Mouse (Mus musculus) heart, embryonic 14.5 days (tissue): ENCODE results near the gene Wdr95. TPM values are rescaled to one million over a fixed set of nuclear protein-coding genes. Genes with fewer than 3 reads are reported as not detected.

ENCODE experiments used
- ATAC-seq: fragments of 200-750 bp; cut with Nextera tagmentation; 2 replicates; pipeline ENCODE4 v1.8.0; 2017; ENCODE audit warnings: low read depth, moderate TSS enrichment; ENCODE audit not compliant: insufficient number of reproducible peaks, insufficient read depth, low FRiP score
- H3K27ac ChIP-seq, 2 experiments: fragments of 200-500 bp in 1 of 2; fragments of 300-500 bp in 1 of 2; sonication (generic) in 1 of 2; replicated peaks in 1 of 2; 2 replicates each; pipeline ENCODE4 v1.5.1; 2012 to 2014; ENCODE audit warnings: low read depth in 2 of 2, low read length in 2 of 2, control low read depth in 1 of 2, mild to moderate bottlenecking in 1 of 2, mixed read lengths in 1 of 2; ENCODE audit not compliant: control insufficient read depth in 1 of 2, insufficient read depth in 1 of 2
- H3K27me3 ChIP-seq: fragments of 300-500 bp; sonication (generic); 2 replicates; pipeline ENCODE4 v1.6.1; 2014; ENCODE audit warnings: mild to moderate bottlenecking, low read length, control low read depth; ENCODE audit not compliant: control insufficient read depth, insufficient read depth
- H3K36me3 ChIP-seq: fragments of 300-500 bp; sonication (generic); 2 replicates; pipeline ENCODE4 v1.6.1; 2014; ENCODE audit warnings: mild to moderate bottlenecking, control low read depth, low read length, mixed read lengths; ENCODE audit not compliant: control insufficient read depth, insufficient read depth
- H3K4me1 ChIP-seq, 2 experiments: fragments of 200-500 bp in 1 of 2; fragments of 300-500 bp in 1 of 2; sonication (generic) in 1 of 2; 2 replicates each; pipeline ENCODE4 v1.6.1; 2012 to 2014; ENCODE audit warnings: low read length in 2 of 2, control low read depth in 1 of 2, mixed read lengths in 1 of 2; ENCODE audit not compliant: control insufficient read depth in 2 of 2, insufficient read depth in 2 of 2
- H3K4me2 ChIP-seq: fragments of 300-500 bp; sonication (generic); 2 replicates; pipeline ENCODE4 v1.6.1; 2014; ENCODE audit warnings: mild to moderate bottlenecking, low read length
- H3K4me3 ChIP-seq, 2 experiments: fragments of 200-500 bp in 1 of 2; fragments of 300-500 bp in 1 of 2; sonication (generic) in 1 of 2; 2 replicates each; pipeline ENCODE4 v1.5.1; 2012 to 2014; ENCODE audit warnings: low read length in 2 of 2, mild to moderate bottlenecking in 2 of 2, control low read depth in 1 of 2, low read depth in 1 of 2, moderate library complexity in 1 of 2; ENCODE audit not compliant: control insufficient read depth in 1 of 2, insufficient read depth in 1 of 2
- H3K9ac ChIP-seq: fragments of 300-500 bp; sonication (generic); 2 replicates; pipeline ENCODE4 v1.6.1; 2014; ENCODE audit warnings: mild to moderate bottlenecking, low read length
- H3K9me3 ChIP-seq: fragments of 300-500 bp; sonication (generic); 2 replicates; pipeline ENCODE4 v1.6.1; 2016; ENCODE audit warnings: low read length, control low read depth; ENCODE audit not compliant: control insufficient read depth
- WGBS: fragments of 180-500 bp; shearing (Covaris S2); extraction: QIAGEN DNeasy Blood & Tissue Kit; methylation state at CpG from one replicate; pipeline ENCODE4 v1.1.7; 2014; 5-methylcytosine and 5-hydroxymethylcytosine counted together
- polyA plus RNA-seq: library from polyadenylated mRNA; unstranded; fragments of >200 nt; fragmentation: Nextera tagmentation; extraction: Ambion mirVana; gene quantifications from 2 replicates; pipeline ENCODE4 v1.2.1, GENCODE M21; 2014

The Wdr95 gene
- polyA plus RNA-seq, 1 experiment from 2014 or later: not detected

DNA sequence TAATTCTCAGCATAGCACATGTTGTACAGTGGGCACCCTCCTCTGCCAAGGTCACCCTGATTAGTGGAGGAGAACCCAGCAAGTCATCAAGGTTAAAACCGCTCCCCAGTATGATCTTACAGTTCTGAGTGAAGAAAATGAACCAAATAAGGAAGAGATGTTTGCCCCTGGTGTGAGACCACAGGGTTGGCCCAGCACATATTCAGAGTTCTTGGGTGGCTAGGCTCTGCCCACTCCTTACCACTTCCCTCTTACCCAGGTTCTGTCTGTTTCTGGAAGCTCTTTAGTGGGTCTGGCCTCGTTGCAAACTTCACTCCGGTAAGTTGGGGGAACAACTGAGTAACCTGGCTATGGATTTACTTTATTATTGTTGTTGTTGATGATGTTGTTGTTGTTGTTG, 65.7 kb downstream of the Wdr95 start:
- no peak overlapping the region for H3K4me3 ChIP-seq
- H3K4me1 ChIP-seq: peaks cover 0 to 3% of the 10 kb centered on the region in 2 experiments; a peak in 2 of 4 replicates
- no peaks in the 10 kb centered on the region for H3K27me3 ChIP-seq
- no peak overlapping the region for H3K4me2 ChIP-seq
- H3K9ac ChIP-seq: no peak overlapping the region
- H3K36me3 ChIP-seq: no peaks in the 10 kb centered on the region
- 0 out of 2 replicates have a peak, but pooled peaks have one; percentile 33 for ATAC-seq
- 79% methylated on average over 3 of the region's 3 CpGs for WGBS
- H3K9me3 ChIP-seq: no peaks in the 10 kb centered on the region
- H3K27ac ChIP-seq: no peak overlapping the region

DNA sequence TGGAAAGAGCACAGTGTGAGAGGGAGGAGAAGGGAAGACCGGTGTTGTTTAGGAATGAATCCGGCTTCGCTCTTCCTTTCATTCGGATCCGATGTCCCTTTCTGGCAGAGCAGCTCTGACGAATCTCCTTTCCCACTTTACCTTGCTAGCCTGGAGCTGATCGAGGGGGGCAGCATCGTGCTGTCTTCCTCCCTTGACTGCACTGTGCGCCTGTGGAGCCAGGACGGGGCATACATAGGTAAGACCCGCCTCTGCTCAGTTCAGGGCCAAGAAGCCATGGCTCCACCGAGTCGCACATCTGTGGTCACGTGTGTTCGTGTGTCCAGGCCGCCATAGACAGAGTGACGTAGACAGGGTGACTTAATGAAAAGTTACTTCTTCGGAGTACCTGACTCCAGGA, 68.9 kb downstream of the Wdr95 start:
- 39% methylated on average over 18 of the region's 18 CpGs for WGBS
- Histone ChIP-seq H3K27me3 (no peaks in the 10 kb centered on the region), H3K4me1 (no peaks in the 10 kb centered on the region), H3K27ac (no peak overlapping the region), H3K9me3 (no peaks in the 10 kb centered on the region), H3K36me3 (no peaks in the 10 kb centered on the region), H3K4me3 (no peak overlapping the region), H3K9ac (no peak overlapping the region), H3K4me2 (peak overlapping the region; percentile 34; the same call in 1 of the 2 replicates)
- no peak for ATAC-seq

DNA sequence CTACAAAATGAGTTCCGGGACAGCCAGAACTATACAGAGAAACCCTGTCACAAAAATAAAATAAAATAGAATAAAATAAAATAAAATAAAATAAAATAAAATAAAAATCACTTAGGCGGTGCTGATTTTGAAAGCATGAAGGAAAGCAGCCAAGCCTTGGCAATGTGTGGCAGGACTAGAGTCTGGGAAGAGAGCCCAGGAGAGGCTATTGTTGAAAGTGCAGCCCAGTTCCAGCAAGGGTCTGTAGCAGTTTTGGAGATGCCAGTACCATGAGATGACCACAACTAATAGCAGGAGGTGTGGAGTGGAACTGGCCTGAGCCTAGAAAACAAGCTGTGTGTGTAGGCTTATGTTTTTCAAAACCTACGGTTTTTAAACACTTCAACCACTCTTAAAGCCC, 73.5 kb downstream of the Wdr95 start:
- H3K9me3 ChIP-seq: no peaks in the 10 kb centered on the region
- H3K36me3 ChIP-seq: no peaks in the 10 kb centered on the region
- no peaks in the 10 kb centered on the region for H3K4me1 ChIP-seq
- no peak overlapping the region for H3K27ac ChIP-seq
- no peak for ATAC-seq
- H3K9ac ChIP-seq: no peak overlapping the region
- no peak overlapping the region for H3K4me2 ChIP-seq
- H3K27me3 ChIP-seq: no peaks in the 10 kb centered on the region
- WGBS: 94% methylated on average over 3 of the region's 3 CpGs
- H3K4me3 ChIP-seq: no peak overlapping the region

DNA sequence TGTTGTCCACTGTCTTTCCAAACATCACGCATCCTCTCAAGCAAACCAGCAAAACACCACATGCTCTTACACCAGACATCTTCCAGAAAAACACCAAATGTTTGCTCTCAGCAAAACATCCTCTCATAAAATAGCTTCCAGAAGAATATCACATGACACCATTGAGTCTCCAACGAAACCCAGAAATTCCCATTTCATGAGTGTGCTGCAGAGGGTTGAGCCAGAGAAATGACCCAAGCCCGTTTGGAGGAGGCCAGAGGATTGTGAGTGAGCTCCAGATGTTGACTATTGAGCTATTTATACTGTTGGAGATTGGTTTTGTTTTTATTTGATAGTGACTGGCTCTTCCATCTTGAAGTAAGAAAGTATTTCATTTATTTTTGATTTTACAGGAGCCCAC, 74.8 kb downstream of the Wdr95 start:
- H3K27me3 ChIP-seq: no peaks in the 10 kb centered on the region
- H3K4me2 ChIP-seq: no peak overlapping the region
- no peak overlapping the region for H3K4me3 ChIP-seq
- H3K27ac ChIP-seq: no peak overlapping the region
- H3K36me3 ChIP-seq: no peaks in the 10 kb centered on the region
- no peaks in the 10 kb centered on the region for H3K9me3 ChIP-seq
- WGBS: 76% methylated on average over 3 of the region's 3 CpGs
- no peak overlapping the region for H3K9ac ChIP-seq
- no peaks in the 10 kb centered on the region for H3K4me1 ChIP-seq
- ATAC-seq: no peak

DNA sequence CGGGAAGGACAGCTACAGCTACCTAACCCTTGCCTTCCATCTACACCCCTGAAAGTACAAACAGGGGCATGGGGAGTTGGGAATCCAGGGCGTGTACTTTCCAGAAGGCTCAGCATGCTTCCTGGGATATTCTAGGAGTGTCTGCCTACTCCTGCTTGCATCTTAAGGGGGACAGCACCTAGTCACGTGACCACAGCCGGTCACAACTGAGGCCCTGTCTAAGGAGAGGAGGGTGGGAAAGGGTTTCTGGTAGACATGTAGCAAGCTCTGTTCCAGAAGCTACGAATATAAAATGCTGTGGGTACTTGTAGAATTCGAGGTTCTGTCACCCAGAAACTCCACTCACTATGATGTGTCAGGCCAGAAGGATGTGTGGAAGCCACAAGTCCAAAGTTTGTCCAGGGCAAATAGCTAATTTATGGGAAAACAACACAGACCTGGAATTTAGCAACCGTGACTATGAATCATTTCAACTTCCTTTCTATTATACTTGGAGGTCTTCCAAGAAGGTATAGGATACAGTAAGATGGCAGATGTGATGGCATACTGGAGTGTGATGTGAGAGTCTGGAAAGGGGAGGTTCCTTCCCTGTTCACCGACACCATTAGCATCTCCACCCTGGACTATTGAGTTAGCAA, 78.7 kb downstream of the Wdr95 start:
- WGBS: 78% methylated on average over 8 of the region's 8 CpGs

DNA sequence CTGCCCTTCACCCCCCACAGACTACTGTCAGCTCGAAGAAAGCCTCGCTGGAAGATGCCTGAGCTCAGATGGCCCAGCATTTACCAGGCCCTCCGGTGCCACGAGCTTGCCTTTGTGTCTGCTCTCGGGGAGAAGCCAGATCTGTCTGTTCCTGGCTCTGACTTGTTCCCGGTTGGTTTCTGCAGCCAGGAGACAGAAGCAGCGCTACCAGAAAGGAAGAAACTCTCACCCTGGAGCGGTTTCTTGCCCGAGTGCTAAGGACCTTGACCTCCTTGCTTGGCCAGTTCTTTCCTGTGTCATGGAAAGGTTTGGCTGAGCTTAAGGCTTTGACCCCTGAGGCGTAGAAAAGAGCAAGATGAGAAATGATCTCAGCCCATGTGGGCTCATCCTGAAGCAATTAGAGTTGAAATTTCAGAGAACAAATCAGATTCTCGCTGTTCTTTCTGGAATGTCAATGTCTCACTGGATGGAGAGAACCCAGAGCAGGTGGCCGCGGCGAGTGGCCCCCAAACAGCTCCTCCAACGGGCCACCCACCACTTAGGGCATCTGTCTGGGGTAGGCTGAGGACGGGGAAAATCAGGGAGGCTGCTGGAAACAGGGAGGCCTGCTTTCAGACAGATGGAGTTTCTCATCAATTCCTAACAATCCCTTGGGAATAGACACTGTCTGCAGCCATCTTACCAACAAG, 83.1 kb downstream of the Wdr95 start:
- no peak overlapping the region for H3K9ac ChIP-seq
- H3K9me3 ChIP-seq: no peaks in the 10 kb centered on the region
- no peak for ATAC-seq
- peaks cover 14% of the 10 kb centered on the region for H3K36me3 ChIP-seq
- 70% methylated on average over 16 of the region's 16 CpGs for WGBS
- no peak overlapping the region for H3K27ac ChIP-seq
- H3K27me3 ChIP-seq: no peaks in the 10 kb centered on the region
- no peak overlapping the region for H3K4me2 ChIP-seq
- H3K4me1 ChIP-seq: no peaks in the 10 kb centered on the region
- no peak overlapping the region for H3K4me3 ChIP-seq

More for the DNA sequence above, 78.7 kb downstream of the Wdr95 start:
- no peak overlapping the region for H3K9ac ChIP-seq
- ATAC-seq: no peak
- no peak overlapping the region for H3K4me3 ChIP-seq
- H3K4me1 ChIP-seq: no peaks in the 10 kb centered on the region
- no peaks in the 10 kb centered on the region for H3K27me3 ChIP-seq
- H3K36me3 ChIP-seq: no peaks in the 10 kb centered on the region
- H3K27ac ChIP-seq: no peak overlapping the region
- no peaks in the 10 kb centered on the region for H3K9me3 ChIP-seq
- H3K4me2 ChIP-seq: no peak overlapping the region

DNA sequence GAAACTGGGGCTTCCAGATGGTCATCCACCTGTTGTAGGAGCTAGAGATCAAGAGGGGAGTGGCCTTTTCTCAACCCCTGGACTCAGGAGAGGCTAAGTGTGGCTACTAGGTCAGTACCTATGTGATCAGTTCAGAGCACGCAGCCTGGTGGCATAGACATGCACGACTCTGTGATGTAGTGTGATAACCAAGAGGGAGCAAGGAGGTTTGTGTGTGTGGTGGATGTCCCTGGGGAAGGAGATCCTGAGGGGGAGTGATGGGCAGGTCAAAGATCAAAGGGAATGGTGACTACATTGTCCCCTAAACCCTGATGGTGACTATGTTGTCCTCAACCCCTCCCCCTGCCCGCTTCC, 83.7 kb downstream of the Wdr95 start:
- H3K27ac ChIP-seq: no peak overlapping the region

DNA sequence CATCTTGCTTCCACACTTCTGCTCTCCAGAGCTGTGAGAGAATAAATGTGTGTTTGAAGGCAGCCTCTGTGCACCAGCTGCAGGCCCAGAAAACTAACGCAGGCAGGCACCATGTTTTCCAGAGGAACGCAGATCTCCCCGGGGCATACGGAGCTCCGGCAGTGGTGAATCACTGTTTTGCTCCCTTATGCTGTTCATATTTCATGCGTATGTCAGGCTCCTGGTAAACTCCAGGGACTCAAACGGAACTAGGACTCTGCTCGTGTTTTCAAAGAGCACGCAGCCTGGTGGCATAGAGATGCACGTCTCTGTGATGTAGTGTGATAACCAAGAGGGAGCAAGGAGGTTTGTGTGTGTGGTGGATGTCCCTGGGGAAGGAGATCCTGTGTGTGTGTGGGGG, 84.3 kb downstream of the Wdr95 start:
- Histone ChIP-seq H3K4me2 (no peak overlapping the region), H3K27me3 (no peaks in the 10 kb centered on the region), H3K9me3 (no peaks in the 10 kb centered on the region), H3K4me3 (no peak overlapping the region), H3K27ac (no peak overlapping the region), H3K9ac (no peak overlapping the region), H3K4me1 (no peaks in the 10 kb centered on the region), H3K36me3 (peaks cover 25% of the 10 kb centered on the region)
- WGBS: 76% methylated on average over 10 of the region's 10 CpGs
- no peak for ATAC-seq

More for the DNA sequence above, 83.7 kb downstream of the Wdr95 start:
- Histone ChIP-seq H3K9me3 (no peaks in the 10 kb centered on the region), H3K36me3 (peaks cover 19% of the 10 kb centered on the region), H3K9ac (no peak overlapping the region), H3K4me2 (no peak overlapping the region), H3K4me1 (no peaks in the 10 kb centered on the region), H3K27me3 (no peaks in the 10 kb centered on the region), H3K4me3 (no peak overlapping the region)
- 79% methylated on average over 3 of the region's 3 CpGs for WGBS
- ATAC-seq: no peak
